Mouse (Mus musculus) liver, postnatal 0 days (tissue): ENCODE measurements around the gene Twist1. TPM values are rescaled to one million over a fixed set of nuclear protein-coding genes. Genes with fewer than 3 reads are reported as not detected.

ENCODE experiments used
- ATAC-seq: fragments of 200-750 bp; cut with Nextera tagmentation; 2 replicates; pipeline ENCODE4 v1.8.0; 2017; ENCODE audit warnings: mild to moderate bottlenecking, moderate library complexity
- DNase-seq: peaks from one replicate; pipeline ENCODE4 v3.0.0-alpha.2; 2016
- H3K27ac ChIP-seq: fragments of 300-500 bp; sonication (generic); 2 replicates; pipeline ENCODE4 v1.5.1; 2014; ENCODE audit warnings: antibody characterized with exemption, moderate library complexity, mild to moderate bottlenecking, low read depth
- H3K27me3 ChIP-seq: fragments of 300-500 bp; sonication (generic); 2 replicates; pipeline ENCODE4 v1.6.1; 2014; ENCODE audit warnings: low read length, control low read depth, mixed read lengths; ENCODE audit not compliant: insufficient read depth
- H3K36me3 ChIP-seq: fragments of 300-500 bp; sonication (generic); replicated peaks from 2 replicates; pipeline ENCODE4 v1.6.1; 2014; ENCODE audit warnings: mild to moderate bottlenecking, control low read depth, low read length, moderate library complexity, mixed read lengths; ENCODE audit not compliant: insufficient read depth
- H3K4me1 ChIP-seq: fragments of 300-500 bp; sonication (generic); 2 replicates; pipeline ENCODE4 v1.6.1; 2014; ENCODE audit warnings: antibody characterized with exemption, mild to moderate bottlenecking, control low read depth; ENCODE audit not compliant: insufficient read depth
- H3K4me2 ChIP-seq: fragments of 300-500 bp; sonication (generic); 2 replicates; pipeline ENCODE4 v1.6.1; 2014; ENCODE audit warnings: low read depth, mild to moderate bottlenecking, low read length, moderate library complexity, mixed read lengths
- H3K4me3 ChIP-seq: fragments of 300-500 bp; sonication (generic); 2 replicates; pipeline ENCODE4 v1.5.1; 2014; ENCODE audit warnings: low read depth, low read length
- H3K9ac ChIP-seq: fragments of 300-500 bp; sonication (generic); replicated peaks from 2 replicates; pipeline ENCODE4 v1.6.1; 2014; ENCODE audit warnings: mild to moderate bottlenecking, moderate library complexity
- H3K9me3 ChIP-seq: fragments of 300-500 bp; sonication (generic); 2 replicates; pipeline ENCODE4 v1.6.1; 2016; ENCODE audit warnings: mild to moderate bottlenecking, control low read depth, low read length, mixed read lengths
- CTCF ChIP-seq: sonication (generic); IDR thresholded peaks from 2 replicates; pipeline ENCODE4 v1.5.1; 2016; ENCODE audit warnings: antibody characterized with exemption, low read depth
- EP300 ChIP-seq: IDR thresholded peaks from 2 replicates; pipeline ENCODE4 v1.6.1; 2016; ENCODE audit warnings: antibody characterized with exemption, low read depth, mild to moderate bottlenecking
- WGBS: fragments of 180-500 bp; shearing (Covaris S2); extraction: QIAGEN DNeasy Blood & Tissue Kit; methylation state at CpG from one replicate; pipeline ENCODE4 v1.1.7; 2014; ENCODE audit not compliant: insufficient replicate concordance; 5-methylcytosine and 5-hydroxymethylcytosine counted together
- polyA plus RNA-seq: library from polyadenylated mRNA; unstranded; fragments of >200 nt; fragmentation: Nextera tagmentation; extraction: Ambion mirVana; gene quantifications from 2 replicates; pipeline ENCODE4 v1.2.1, GENCODE M21; 2015

Gene Twist1
- polyA plus RNA-seq, 1 experiment from 2014 or later, result 0.27 TPM

DNA sequence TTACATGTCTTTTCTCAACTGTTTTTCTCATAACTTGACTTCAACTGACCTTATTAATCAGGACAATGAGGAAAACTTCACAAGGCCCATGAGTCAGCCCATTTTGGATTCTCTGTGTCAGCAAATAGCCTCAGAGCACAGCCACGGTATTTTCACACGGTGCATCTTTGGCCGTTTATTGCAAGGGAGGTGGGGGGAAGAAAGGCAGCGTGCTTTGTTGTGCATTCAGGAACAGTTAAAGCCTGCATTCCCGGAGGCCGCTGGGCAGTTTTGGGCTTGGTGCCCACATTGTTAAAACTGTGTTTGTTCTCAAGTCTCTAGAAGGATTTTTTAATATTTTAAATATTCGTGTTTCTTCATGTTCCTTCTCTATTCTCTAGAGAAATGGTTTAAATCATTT lies 24.0 kb downstream of the Twist1 start:
- no peaks in the 10 kb centered on the region for H3K4me1 ChIP-seq
- no peak overlapping the region for H3K4me3 ChIP-seq
- H3K36me3 ChIP-seq, result no peaks in the 10 kb centered on the region
- WGBS, result 64% methylated on average over 7 of the region's 7 CpGs
- no peak for DNase-seq
- H3K9ac ChIP-seq, result no peak overlapping the region
- no peak overlapping the region for H3K4me2 ChIP-seq
- no peak for ATAC-seq
- no peak overlapping the region for H3K27ac ChIP-seq
- no peaks in the 10 kb centered on the region for H3K9me3 ChIP-seq
- TF ChIP-seq CTCF, result no peak
- TF ChIP-seq EP300, result no peak
- no peaks in the 10 kb centered on the region for H3K27me3 ChIP-seq

GRCm38 (mm10) chr12:33993127-33993526 lies 35.7 kb downstream of the Twist1 start:
- DNase-seq, result no peak
- TF ChIP-seq EP300 (no peak), CTCF (no peak)
- Histone ChIP-seq H3K4me2 (no peak overlapping the region), H3K4me1 (no peaks in the 10 kb centered on the region), H3K9me3 (no peaks in the 10 kb centered on the region), H3K27ac (no peak overlapping the region), H3K27me3 (no peaks in the 10 kb centered on the region), H3K4me3 (no peak overlapping the region), H3K9ac (no peak overlapping the region), H3K36me3 (no peaks in the 10 kb centered on the region)
- WGBS, result 38% methylated on average over 3 of the region's 3 CpGs
- ATAC-seq, result no peak

Other genes starting within 250 kb of the Twist1 start
- gene Ferd3l, start 29.2 kb upstream of the Twist1 start, polyA plus RNA-seq, result not detected in 2 replicates